Mouse (Mus musculus): Measurements from ENCODE around the gene Slc25a26.

The Slc25a26 gene

GRCm38 (mm10) chr6:94499897-94500623, at the start of gene Slc25a26:
TSS of gene Slc25a26 (plus strand) at chr6:94500331.
- in situ Hi-C loops (cut with MboI; ENCODE audit: low sequenced_read_pairs), result no loop called here

GRCm38 (mm10) chr6:94464037-94464891, 35.9 kb upstream of the Slc25a26 start:
- in situ Hi-C loops (cut with MboI; ENCODE audit: low sequenced_read_pairs), result no loop called here

DNA sequence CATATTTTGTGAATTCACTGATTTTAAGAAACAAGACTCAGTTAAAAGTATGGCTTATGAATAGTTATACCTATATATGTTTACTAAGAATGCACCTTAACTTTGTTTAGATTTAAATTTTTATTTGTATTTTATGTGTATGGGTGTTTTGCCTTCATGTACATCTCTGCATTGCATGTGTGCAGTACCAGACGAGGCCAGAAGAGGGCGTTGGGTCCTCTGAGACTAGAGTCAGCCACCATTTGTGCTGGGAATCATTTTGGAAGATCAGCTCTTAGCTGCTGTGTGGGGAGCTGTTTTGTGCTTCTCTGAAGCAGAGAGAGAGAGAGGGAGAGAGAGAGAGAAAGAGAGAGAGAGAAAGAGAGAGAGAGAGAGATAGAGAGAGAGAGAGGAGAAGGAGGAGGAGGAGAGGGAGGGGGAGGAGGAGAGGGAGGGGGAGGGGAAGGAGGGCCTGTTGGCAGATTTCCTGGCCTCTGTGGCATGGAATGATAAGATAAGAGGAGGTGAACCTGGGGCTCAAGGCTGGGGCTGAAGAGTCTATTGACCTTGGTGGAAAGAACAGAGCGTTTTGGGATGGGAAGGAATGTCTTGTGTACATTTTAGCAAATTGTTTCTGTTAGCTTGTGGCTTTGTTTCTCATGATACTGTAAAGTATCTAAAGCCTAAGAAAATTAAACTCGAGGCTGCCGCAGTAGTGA, 33.5 kb upstream of the Slc25a26 start:
- in situ Hi-C loops (cut with MboI; ENCODE audit: low sequenced_read_pairs), result no loop called here

DNA sequence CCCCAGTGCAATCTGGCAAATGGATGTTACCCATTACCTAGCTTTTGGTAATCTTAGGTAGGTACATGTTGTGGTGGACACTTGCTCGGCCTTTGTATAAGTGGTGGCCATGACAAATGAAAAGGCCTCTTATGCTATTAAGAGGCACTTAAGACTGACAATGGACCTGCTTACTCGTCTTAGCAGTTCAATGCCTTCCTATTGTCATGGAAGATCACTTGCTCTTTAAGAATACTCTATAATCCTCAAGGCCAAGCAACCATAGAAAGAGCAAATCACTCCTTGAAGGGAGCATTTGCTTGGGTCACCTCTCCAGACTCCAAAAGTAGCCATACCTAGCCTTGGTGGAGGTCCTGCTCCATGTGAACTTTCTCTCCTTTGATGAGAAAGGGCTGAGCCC, 7.4 kb upstream of the Slc25a26 start:
- in situ Hi-C loops (cut with MboI; ENCODE audit: low sequenced_read_pairs), result no loop called here

GRCm38 (mm10) chr6:94503963-94504362, 3.8 kb downstream of the Slc25a26 start:
- in situ Hi-C loops (cut with MboI; ENCODE audit: low sequenced_read_pairs), result no loop called here

- in situ Hi-C loops (cut with MboI; ENCODE audit: low sequenced_read_pairs), result no loop called here
Measured at GRCm38 (mm10) chr6:94507921-94508320, 7.8 kb downstream of the Slc25a26 start.

GRCm38 (mm10) chr6:94508807-94509206, 8.7 kb downstream of the Slc25a26 start:
- in situ Hi-C loops (cut with MboI; ENCODE audit: low sequenced_read_pairs), result no loop called here

- in situ Hi-C loops (cut with MboI; ENCODE audit: low sequenced_read_pairs), result no loop called here
Measured at GRCm38 (mm10) chr6:94509220-94509619, 9.1 kb downstream of the Slc25a26 start.

- in situ Hi-C loops (cut with MboI; ENCODE audit: low sequenced_read_pairs), result no loop called here
Measured at GRCm38 (mm10) chr6:94518171-94518570, 18.0 kb downstream of the Slc25a26 start.

GRCm38 (mm10) chr6:94524335-94524734, 24.2 kb downstream of the Slc25a26 start:
- in situ Hi-C loops (cut with MboI; ENCODE audit: low sequenced_read_pairs), result loop anchor here (10.0 kb wide), 1 partner anchor 460 kb away; no protein-coding TSS in a partner anchor

DNA sequence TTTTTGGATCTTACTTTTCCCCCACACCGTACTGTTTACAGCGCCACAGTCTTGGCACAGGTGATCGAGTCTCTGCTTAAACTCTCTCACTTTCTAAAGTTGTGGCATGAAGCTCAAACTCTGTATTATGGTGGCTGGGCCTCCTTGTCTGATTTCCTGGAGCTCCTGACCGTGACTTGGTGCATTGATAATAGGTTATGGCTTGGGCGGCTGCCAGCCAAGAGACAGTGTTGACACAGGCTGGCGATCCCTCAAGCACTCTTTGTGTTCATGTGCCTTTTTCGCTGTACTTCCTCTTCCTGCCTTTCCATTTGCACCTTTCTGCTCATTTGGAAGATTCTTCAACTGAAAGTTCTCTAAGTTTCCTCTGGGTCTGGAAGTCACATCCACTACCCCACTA, 30.6 kb downstream of the Slc25a26 start:
- in situ Hi-C loops (cut with MboI; ENCODE audit: low sequenced_read_pairs), result no loop called here

GRCm38 (mm10) chr6:94532086-94532485, 32.0 kb downstream of the Slc25a26 start:
- in situ Hi-C loops (cut with MboI; ENCODE audit: low sequenced_read_pairs), result no loop called here

DNA sequence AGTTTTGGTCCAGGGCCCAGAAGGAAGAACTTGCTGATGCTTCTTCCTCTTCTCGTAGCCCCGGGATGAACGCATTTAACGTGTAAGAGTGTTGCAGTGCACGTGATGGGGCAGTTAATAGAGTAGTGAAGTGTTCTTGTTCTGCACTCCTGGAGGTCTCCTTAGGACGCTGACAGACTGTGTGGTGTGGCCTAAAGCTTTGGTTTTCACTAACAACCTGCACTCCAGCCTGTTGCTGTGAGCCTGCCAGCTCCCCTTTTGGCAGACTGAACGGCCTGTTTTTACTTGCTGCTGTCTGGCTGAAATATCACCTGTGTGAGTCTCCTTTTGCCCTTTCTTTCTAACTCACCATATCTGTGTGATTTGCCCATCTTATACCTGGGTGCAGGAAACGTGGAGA, 36.3 kb downstream of the Slc25a26 start:
- in situ Hi-C loops (cut with MboI; ENCODE audit: low sequenced_read_pairs), result no loop called here

DNA sequence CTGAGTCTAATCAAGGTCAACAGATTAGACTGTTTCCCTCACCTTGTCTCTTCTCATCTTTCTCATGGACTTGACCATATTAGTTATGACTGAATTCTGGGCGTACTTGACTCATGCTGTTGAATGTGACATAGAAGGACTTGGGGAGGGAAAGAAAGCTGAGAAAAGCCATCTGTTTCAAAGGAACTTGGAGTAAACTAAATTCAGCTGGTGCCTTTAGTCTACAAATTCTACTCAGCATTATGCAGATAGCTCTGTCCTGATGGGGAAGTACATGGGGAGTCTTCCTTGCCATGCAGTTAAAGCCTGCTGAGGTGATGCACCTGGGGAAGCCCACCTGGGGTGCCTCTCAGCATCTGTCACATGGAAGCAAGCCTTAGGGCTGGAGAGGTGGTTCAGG, 37.5 kb downstream of the Slc25a26 start:
- in situ Hi-C loops (cut with MboI; ENCODE audit: low sequenced_read_pairs), result no loop called here

- in situ Hi-C loops (cut with MboI; ENCODE audit: low sequenced_read_pairs), result no loop called here
Measured at GRCm38 (mm10) chr6:94540090-94540489, 40.0 kb downstream of the Slc25a26 start.

- in situ Hi-C loops (cut with MboI; ENCODE audit: low sequenced_read_pairs), result no loop called here
Measured at GRCm38 (mm10) chr6:94540615-94541014, 40.5 kb downstream of the Slc25a26 start.

- in situ Hi-C loops (cut with MboI; ENCODE audit: low sequenced_read_pairs), result no loop called here
Measured at GRCm38 (mm10) chr6:94541133-94541532, 41.0 kb downstream of the Slc25a26 start.

GRCm38 (mm10) chr6:94541854-94542253, 41.7 kb downstream of the Slc25a26 start:
- in situ Hi-C loops (cut with MboI; ENCODE audit: low sequenced_read_pairs), result no loop called here

- in situ Hi-C loops (cut with MboI; ENCODE audit: low sequenced_read_pairs), result no loop called here
Measured at GRCm38 (mm10) chr6:94543902-94544840, 44.0 kb downstream of the Slc25a26 start.

- in situ Hi-C loops (cut with MboI; ENCODE audit: low sequenced_read_pairs), result no loop called here
Measured at GRCm38 (mm10) chr6:94547239-94547638, 47.1 kb downstream of the Slc25a26 start.
